Comparison of ENCODE assay signal across 8 mouse cellular contexts in genomic region chr4:86690194-86690593, GRCm38 (mm10). TPM values are rescaled to one million over a fixed set of nuclear protein-coding genes. Genes with fewer than 3 reads are reported as not detected.
DNase-seq lines count a peak whose midpoint lies in the region; ATAC-seq and TF ChIP-seq lines count a peak whose summit lies in the region.

No protein-coding gene starts in this region.

- no peak for TF ChIP-seq CTCF in intestine, postnatal 0 days (IDR thresholded peaks at IDR 0.05; ENCODE audit: low read depth)
- no peak for TF ChIP-seq CTCF in left cerebral cortex, adult 2 months (IDR thresholded peaks at IDR 0.05)

- H3K4me2 ChIP-seq in intestine, postnatal 0 days (replicated peaks; ENCODE audit: low read depth), result peak overlapping the region; percentile 9; the same call in 1 of the 2 replicates

- H3K27ac ChIP-seq in intestine, postnatal 0 days (ENCODE audit: low read depth, low read length), result peak overlapping the region; percentile 84
- H3K27ac ChIP-seq in left cerebral cortex, adult 2 months, result no peak overlapping the region

- H3K4me1 ChIP-seq in intestine, postnatal 0 days (replicated peaks; ENCODE audit: control insufficient read depth, insufficient read depth, low read length), result peaks cover 8% of the 10 kb centered on the region; the same call in 1 of the 2 replicates

- 15% methylated on average over 7 of the region's 7 CpGs for WGBS in intestine, postnatal 0 days

- H3K27me3 ChIP-seq in intestine, postnatal 0 days (replicated peaks; ENCODE audit: control insufficient read depth, insufficient read depth, low read length), result no peaks in the 10 kb centered on the region

- peak; percentile 93 for ATAC-seq in intestine, postnatal 0 days

- H3K4me3 ChIP-seq in intestine, postnatal 0 days (ENCODE audit: low read depth, low read length), result no peak overlapping the region
- no peak overlapping the region for H3K4me3 ChIP-seq in left cerebral cortex, adult 2 months

- no peaks in the 10 kb centered on the region for H3K9me3 ChIP-seq in intestine, postnatal 0 days (ENCODE audit: control insufficient read depth)

- H3K36me3 ChIP-seq in intestine, postnatal 0 days (ENCODE audit: control insufficient read depth, insufficient read depth), result no peaks in the 10 kb centered on the region

- DNase-seq in 416B (ENCODE audit: low read depth) (peak; percentile 96), adipocyte (ENCODE audit: low spot score) (peak; percentile 90)
- DNase-seq in lung, postnatal 25 days (ENCODE audit: low spot score), result peak; percentile 85
- DNase-seq in ovary, postnatal 36 days (ENCODE audit: low spot score), result no peak
- DNase-seq in left cerebral cortex, adult 2 months (ENCODE audit: extremely low spot score in 1 of 2, low spot score in 2 of 2), result no peak
- no peak for DNase-seq in cerebellum, postnatal 4 days (ENCODE audit: low spot score in 2 of 2)
- DNase-seq in right cerebral cortex, postnatal 4 days, result no peak

- intact Hi-C loops in left cerebral cortex, adult 2 months (cut with DNase I), result loop anchor here (10.0 kb wide), 1 partner anchor 855 kb away; no protein-coding TSS in a partner anchor

- no peak overlapping the region; the same call in 1 of the 2 replicates for H3K9ac ChIP-seq in intestine, postnatal 0 days (ENCODE audit: low read depth, low read length)

RNA-seq across cellular contexts. Expression of gene Plin2, which starts 20.3 kb away (rescaled TPM):
- 500 and 531 TPM in 2 replicates for polyA plus RNA-seq in intestine, postnatal 0 days (2015; fragmentation: Nextera tagmentation; extraction: Ambion mirVana)
- 10 to 100 TPM in 1 of 2 experiments, 1 to 10 TPM in 1; 7.7 to 11.3 TPM for total RNA-seq in left cerebral cortex, adult 2 months (2021)

RNA-seq across cellular contexts. Expression of gene Dennd4c, which starts 58.2 kb away (rescaled TPM):
- polyA plus RNA-seq in intestine, postnatal 0 days (2015; fragmentation: Nextera tagmentation; extraction: Ambion mirVana), result 3.2 and 3.8 TPM in 2 replicates
- total RNA-seq in left cerebral cortex, adult 2 months (2021), result 10 to 100 TPM in 1 of 2 experiments, 1 to 10 TPM in 1; 9.6 to 12.2 TPM

Comparison
In these comparisons a context has a peak if more than half of its experiments do, and no peak if none do; other contexts are left out.
1. DNase-seq: peak in 416B (single experiment), adipocyte (single experiment) and lung, postnatal 25 days (single experiment); none in ovary, postnatal 36 days (single experiment), left cerebral cortex, adult 2 months (0 of 2), cerebellum, postnatal 4 days (0 of 2) and right cerebral cortex, postnatal 4 days (single experiment).